Mouse (Mus musculus) forebrain, postnatal 0 days (tissue): ENCODE data around the gene Pdzd2. TPM values are rescaled to one million over a fixed set of nuclear protein-coding genes. Genes with fewer than 3 reads are reported as not detected.

Source experiments
- ATAC-seq: fragments of 200-750 bp; cut with Nextera tagmentation; 2 replicates; pipeline ENCODE4 v1.8.0; 2017; ENCODE audit warnings: mild to moderate bottlenecking, moderate library complexity
- DNase-seq: peaks from one replicate; pipeline ENCODE4 v3.0.0-alpha.2; 2015
- H3K27ac ChIP-seq: fragments of 300-500 bp; sonication (generic); 2 replicates; pipeline ENCODE4 v1.5.1; 2014; ENCODE audit warnings: low read depth, mild to moderate bottlenecking, antibody characterized with exemption, low read length, moderate library complexity, mixed read lengths
- H3K27me3 ChIP-seq: fragments of 300-500 bp; sonication (generic); 2 replicates; pipeline ENCODE4 v1.6.1; 2014; ENCODE audit warnings: mild to moderate bottlenecking, low read length, mixed read lengths; ENCODE audit not compliant: insufficient read depth
- H3K36me3 ChIP-seq: fragments of 300-500 bp; sonication (generic); 2 replicates; pipeline ENCODE4 v1.6.1; 2014; ENCODE audit warnings: mild to moderate bottlenecking, moderate library complexity; ENCODE audit not compliant: insufficient read depth
- H3K4me1 ChIP-seq: fragments of 300-500 bp; sonication (generic); 2 replicates; pipeline ENCODE4 v1.6.1; 2014; ENCODE audit warnings: antibody characterized with exemption; ENCODE audit not compliant: insufficient read depth
- H3K4me2 ChIP-seq: fragments of 300-500 bp; sonication (generic); 2 replicates; pipeline ENCODE4 v1.6.1; 2014; ENCODE audit warnings: low read depth, mild to moderate bottlenecking, moderate library complexity
- H3K4me3 ChIP-seq: fragments of 300-500 bp; sonication (generic); 2 replicates; pipeline ENCODE4 v1.5.1; 2014; ENCODE audit warnings: low read depth, low read length, mixed read lengths
- H3K9ac ChIP-seq: fragments of 300-500 bp; sonication (generic); 2 replicates; pipeline ENCODE4 v1.6.1; 2014; ENCODE audit warnings: mild to moderate bottlenecking
- H3K9me3 ChIP-seq: fragments of 300-500 bp; sonication (generic); 2 replicates; pipeline ENCODE4 v1.6.1; 2016; ENCODE audit warnings: low read length
- CTCF ChIP-seq: sonication (generic); IDR thresholded peaks from 2 replicates; pipeline ENCODE4 v1.5.1; 2016; ENCODE audit warnings: antibody characterized with exemption, control low read depth, low read depth
- WGBS: fragments of 180-500 bp; shearing (Covaris S2); extraction: QIAGEN DNeasy Blood & Tissue Kit; methylation state at CpG from one replicate; pipeline ENCODE4 v1.1.7; 2014; 5-methylcytosine and 5-hydroxymethylcytosine counted together
- polyA plus RNA-seq: library from polyadenylated mRNA; unstranded; fragments of >200 nt; fragmentation: Nextera tagmentation; extraction: Ambion mirVana; gene quantifications from 2 replicates; pipeline ENCODE4 v1.2.1, GENCODE M21; 2015
- total RNA-seq: library from RNA; depleted of rRNA; stranded (reverse); fragments of >200 nt; gene quantifications from 2 replicates; pipeline ENCODE4 v1.2.3, GENCODE M21; 2014

Pdzd2 gene
- total and polyA plus RNA-seq, 2 experiments from 2014 or later = 9.4 to 18.9 TPM

DNA sequence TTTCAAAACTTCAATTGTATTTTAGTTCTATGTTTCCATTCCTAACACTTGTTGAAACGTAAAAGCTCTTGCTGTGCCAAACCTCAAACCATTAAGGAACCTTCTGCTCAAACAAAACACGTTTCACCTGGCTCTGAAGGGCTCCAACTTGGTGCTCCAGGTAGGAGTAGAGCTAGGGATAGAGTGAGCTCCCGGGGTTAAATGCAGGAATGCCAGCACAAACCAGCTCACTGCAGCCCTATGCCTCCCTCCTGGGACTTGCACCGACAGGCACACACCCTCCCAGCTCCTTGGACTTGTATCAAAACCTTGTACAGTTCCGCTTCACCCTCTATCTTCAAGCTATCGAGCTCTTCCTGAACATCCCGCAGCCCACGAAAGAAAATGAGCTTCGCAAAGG, 189.3 kb downstream of the Pdzd2 start:
- Histone ChIP-seq H3K36me3 (no peaks in the 10 kb centered on the region), H3K4me3 (no peak overlapping the region), H3K4me1 (peaks cover 6% of the 10 kb centered on the region), H3K9ac (no peak overlapping the region), H3K9me3 (no peaks in the 10 kb centered on the region), H3K4me2 (no peak overlapping the region), H3K27me3 (no peaks in the 10 kb centered on the region), H3K27ac (no peak overlapping the region)
- DNase-seq (no peak), ATAC-seq (no peak)
- 20% methylated on average over 9 of the region's 9 CpGs for WGBS
- TF ChIP-seq CTCF = no peak

DNA sequence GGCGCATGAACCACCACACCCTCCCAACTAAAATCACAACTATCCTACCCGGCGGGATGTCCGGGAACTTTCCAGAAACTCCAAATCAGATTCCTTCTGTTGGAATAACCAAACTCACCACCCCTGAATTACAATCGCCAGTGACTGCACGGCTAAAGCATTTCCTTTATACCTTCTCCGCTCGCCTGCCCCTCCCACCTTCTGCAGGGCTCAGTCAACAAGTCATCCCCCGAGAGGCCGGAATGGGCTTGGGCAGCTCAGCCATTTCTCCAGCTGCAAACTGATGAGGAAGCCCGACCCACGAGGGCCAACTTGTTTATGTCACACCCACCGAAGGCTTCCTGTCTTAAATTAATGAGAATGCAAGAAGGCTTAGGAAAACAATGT, 189.8 kb downstream of the Pdzd2 start:
- peaks cover 6% of the 10 kb centered on the region for H3K4me1 ChIP-seq
- peak overlapping the region; percentile 85 for H3K4me2 ChIP-seq
- no peaks in the 10 kb centered on the region for H3K36me3 ChIP-seq
- H3K9ac ChIP-seq = peak overlapping the region; percentile 45; the same call in 1 of the 2 replicates
- no peak overlapping the region for H3K27ac ChIP-seq
- no peak for ATAC-seq
- TF ChIP-seq CTCF = no peak
- no peaks in the 10 kb centered on the region for H3K27me3 ChIP-seq
- 3% methylated on average over 13 of the region's 13 CpGs for WGBS
- no peaks in the 10 kb centered on the region for H3K9me3 ChIP-seq
- H3K4me3 ChIP-seq = peak overlapping the region; percentile 37; the same call in 1 of the 2 replicates
- no peak for DNase-seq

- Histone ChIP-seq H3K27me3 (no peaks in the 10 kb centered on the region), H3K27ac (no peak overlapping the region), H3K4me2 (peak overlapping the region; percentile 85), H3K36me3 (no peaks in the 10 kb centered on the region), H3K9me3 (no peaks in the 10 kb centered on the region), H3K4me3 (peak overlapping the region; percentile 37), H3K9ac (peak overlapping the region; percentile 45), H3K4me1 (peaks cover 6% of the 10 kb centered on the region)
- 2% methylated on average over 28 of the region's 28 CpGs for WGBS
- peak; percentile 10 for DNase-seq
- ATAC-seq = peak; percentile 38
- no peak for TF ChIP-seq CTCF
Measured at GRCm38 (mm10) chr15:12549271-12549918, 190.3 kb downstream of the Pdzd2 start.

GRCm38 (mm10) chr15:12548696-12549095, 191.0 kb downstream of the Pdzd2 start:
- 47% methylated on average over 4 of the region's 4 CpGs for WGBS
- DNase-seq = no peak
- H3K4me3 ChIP-seq = peak overlapping the region; percentile 37
- H3K9me3 ChIP-seq = no peaks in the 10 kb centered on the region
- 0 out of 2 replicates have a peak overlapping the region, but pooled peaks have one; percentile 45 for H3K9ac ChIP-seq
- peaks cover 6% of the 10 kb centered on the region for H3K4me1 ChIP-seq
- no peaks in the 10 kb centered on the region for H3K27me3 ChIP-seq
- H3K36me3 ChIP-seq = no peaks in the 10 kb centered on the region
- TF ChIP-seq CTCF = no peak
- no peak for ATAC-seq
- peak overlapping the region; percentile 85 for H3K4me2 ChIP-seq
- H3K27ac ChIP-seq = no peak overlapping the region

DNA sequence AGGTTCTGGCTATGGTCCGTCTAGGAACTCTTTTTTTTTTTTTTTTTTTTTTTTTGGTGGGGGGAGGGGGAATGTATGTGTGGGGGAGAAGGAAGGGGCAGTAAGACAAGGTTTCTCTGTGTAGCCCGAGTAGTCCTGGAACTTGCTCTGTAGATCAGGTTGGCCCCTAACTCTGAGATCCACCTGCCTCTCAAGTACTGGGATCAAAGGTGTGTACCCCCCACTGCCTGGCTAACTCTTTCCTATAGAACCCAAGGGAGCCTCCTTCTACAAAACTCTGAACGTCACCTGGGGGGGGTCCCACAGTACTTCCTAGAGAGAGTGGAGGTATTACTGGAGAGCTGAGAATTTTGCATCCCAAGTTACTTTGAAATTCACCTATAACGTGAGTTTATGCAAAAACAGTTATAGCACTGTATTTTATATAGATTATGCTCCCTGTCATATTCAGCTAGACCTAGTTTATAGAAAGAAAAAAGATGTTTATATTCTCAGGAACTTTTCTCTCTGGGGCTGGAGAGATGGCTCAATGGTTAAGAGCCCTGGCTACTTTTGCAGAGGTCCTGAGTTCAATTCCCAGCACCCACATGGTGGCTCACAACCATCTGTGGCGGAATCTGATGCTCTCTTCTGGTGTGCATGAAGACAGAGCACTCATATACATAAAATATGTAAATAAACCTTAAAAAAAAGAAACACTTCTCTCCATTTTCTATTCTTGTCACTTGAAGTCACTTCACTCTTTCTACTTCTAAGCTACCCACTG, 191.9 kb downstream of the Pdzd2 start:
- H3K4me2 ChIP-seq = no peak overlapping the region
- peaks cover 6% of the 10 kb centered on the region for H3K4me1 ChIP-seq
- no peaks in the 10 kb centered on the region for H3K27me3 ChIP-seq
- whole genome bisulfite sequencing = 87% methylated on average over 5 of the region's 5 CpGs
- ATAC-seq (no peak), DNase-seq (no peak)
- H3K9ac ChIP-seq = no peak overlapping the region
- H3K4me3 ChIP-seq = no peak overlapping the region
- H3K9me3 ChIP-seq = no peaks in the 10 kb centered on the region
- H3K36me3 ChIP-seq = no peaks in the 10 kb centered on the region
- TF ChIP-seq CTCF = no peak
- no peak overlapping the region for H3K27ac ChIP-seq

GRCm38 (mm10) chr15:12546781-12547180, 192.9 kb downstream of the Pdzd2 start:
- Histone ChIP-seq H3K27me3 (no peaks in the 10 kb centered on the region), H3K4me2 (no peak overlapping the region), H3K9me3 (no peaks in the 10 kb centered on the region), H3K9ac (no peak overlapping the region), H3K36me3 (no peaks in the 10 kb centered on the region), H3K4me1 (peaks cover 6% of the 10 kb centered on the region), H3K4me3 (no peak overlapping the region), H3K27ac (no peak overlapping the region)
- WGBS = 90% methylated on average over 6 of the region's 6 CpGs
- TF ChIP-seq CTCF = no peak
- ATAC-seq (no peak), DNase-seq (no peak)

DNA sequence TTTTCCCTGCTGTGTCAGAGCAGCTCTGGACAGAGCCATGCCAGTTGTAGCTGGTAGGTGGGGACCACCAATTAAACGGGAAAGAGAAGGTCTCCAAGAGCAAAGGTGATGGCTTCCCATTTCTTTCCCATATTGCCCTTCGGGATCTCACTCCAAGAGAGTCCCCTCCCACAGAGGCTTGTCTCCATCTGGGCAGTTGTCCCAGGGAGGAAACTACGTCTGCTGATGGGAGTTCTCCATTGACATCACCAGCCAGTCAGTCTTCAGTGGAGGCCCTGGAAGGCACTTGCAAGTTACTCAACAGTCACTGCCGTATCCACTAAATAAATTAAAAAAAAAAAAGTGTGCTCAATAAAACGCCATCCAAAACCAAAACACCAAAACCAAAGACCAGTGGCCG, 194.1 kb downstream of the Pdzd2 start:
- WGBS = 68% methylated on average over 6 of the region's 6 CpGs
- TF ChIP-seq CTCF = no peak
- Histone ChIP-seq H3K27ac (no peak overlapping the region), H3K27me3 (no peaks in the 10 kb centered on the region), H3K9me3 (no peaks in the 10 kb centered on the region), H3K9ac (no peak overlapping the region), H3K4me2 (no peak overlapping the region), H3K4me3 (no peak overlapping the region), H3K36me3 (no peaks in the 10 kb centered on the region), H3K4me1 (peaks cover 6% of the 10 kb centered on the region)
- no peak for ATAC-seq
- no peak for DNase-seq
